In the genomic region with DNA sequence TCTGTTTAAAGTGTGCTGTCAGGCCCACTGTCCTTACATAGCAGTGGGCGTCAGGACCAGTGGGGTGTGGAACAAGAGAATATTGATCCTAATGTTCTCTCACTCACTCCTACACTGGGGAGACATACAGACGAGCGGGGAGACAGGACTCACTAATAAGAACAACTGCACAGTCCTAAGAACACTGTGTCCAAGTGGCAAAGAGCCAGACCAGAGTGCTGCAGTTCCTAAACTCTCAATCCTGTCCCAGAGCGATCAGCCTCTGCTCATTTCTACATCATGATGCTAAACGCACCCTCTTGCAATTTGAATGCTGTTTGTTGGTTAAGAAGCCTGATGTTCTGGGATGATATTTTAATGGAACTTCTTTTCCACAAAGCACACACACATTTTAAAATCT, we compare ENCODE assay signal across 29 mouse cellular contexts. TPM values are rescaled to one million over a fixed set of nuclear protein-coding genes. Genes with fewer than 3 reads are reported as not detected.
A peak's percentile ranks its signal among the peaks of the same experiment; 100 is the strongest.
DNase-seq lines count a peak whose midpoint lies in the region; ATAC-seq and TF ChIP-seq lines count a peak whose summit lies in the region.
"Had no signal": no experiment of that assay in that cellular context is flagged by ENCODE, and none has a peak within 500 bp of the region (broad histone marks: within the 10 kb centered on the region; RNA-seq: fewer than 3 reads in every experiment).

No protein-coding gene starts in this region.

- ATAC-seq in embryonic facial prominence, embryonic 12.5 days (ENCODE audit: insufficient number of reproducible peaks, insufficient read depth, low FRiP score, low TSS enrichment) = no peak
- no peak for ATAC-seq in liver, embryonic 11.5 days (replicated peaks; ENCODE audit: low FRiP score)
- ATAC-seq in lung, embryonic 16.5 days (ENCODE audit: low read depth) = peak; percentile 64
- ATAC-seq: activated CD4-positive, CD25-positive, alpha-beta regulatory T cell, adult 4 months; CD4-positive, CD25-positive, alpha-beta regulatory T cell, adult 4 months; forebrain, embryonic 16.5 days; Patski had no signal

- H3K9me3 ChIP-seq in embryonic facial prominence, embryonic 12.5 days = no peaks in the 10 kb centered on the region
- no peaks in the 10 kb centered on the region for H3K9me3 ChIP-seq in embryonic facial prominence, embryonic 10.5 days
- H3K9me3 ChIP-seq in liver, embryonic 11.5 days (ENCODE audit: control insufficient read depth, low read length) = no peaks in the 10 kb centered on the region
- H3K9me3 ChIP-seq in lung, embryonic 16.5 days (ENCODE audit: control insufficient read depth, low read length) = no peaks in the 10 kb centered on the region
- H3K9me3 ChIP-seq: embryonic facial prominence, embryonic 13.5 days; embryonic facial prominence, embryonic 15.5 days; forebrain, embryonic 10.5 days; forebrain, embryonic 12.5 days had no signal

- DNase-seq in embryonic facial prominence, embryonic 10.5 days (ENCODE audit: low spot score) = no peak
- peak; percentile 58 for DNase-seq in liver, adult 2 months (ENCODE audit: extremely low read depth, low read depth, low spot score)
- DNase-seq in liver, embryonic 11.5 days (ENCODE audit: low spot score) = no peak
- no peak for DNase-seq in lung, postnatal 36 days
- peak; percentile 18 for DNase-seq in brain, embryonic 14.5 days (ENCODE audit: low read depth)
- DNase-seq: adrenal gland, adult 8-10 months; adrenal gland, postnatal 14 days; B cell, adult 2 months; cerebellum, adult 11 months; cerebellum, adult 18-20 months; cerebellum, adult 8-10 months; cerebellum, adult 9-11 months; cerebellum, postnatal 14 days; cerebellum, postnatal 36 days had no signal

- H3K4me1 ChIP-seq in embryonic facial prominence, embryonic 12.5 days = 0 out of 2 replicates have a peak, but pooled peaks cover 9% of the 10 kb centered on the region
- H3K4me1 ChIP-seq in embryonic facial prominence, embryonic 10.5 days = peaks cover 15% of the 10 kb centered on the region
- no peaks in the 10 kb centered on the region; the same call in 1 of the 2 replicates for H3K4me1 ChIP-seq in liver, adult 2 months (ENCODE audit: control insufficient read depth, insufficient read depth, low read length)
- H3K4me1 ChIP-seq in liver, embryonic 11.5 days (replicated peaks; ENCODE audit: control insufficient read depth, insufficient read depth, low read length) = no peaks in the 10 kb centered on the region
- no peaks in the 10 kb centered on the region; the same call in none of the 2 replicates for H3K4me1 ChIP-seq in lung, embryonic 16.5 days (replicated peaks; ENCODE audit: control insufficient read depth, insufficient read depth, low read length)

- no peak for TF ChIP-seq CTCF in liver, adult 2 months (IDR thresholded peaks at IDR 0.05; ENCODE audit: low read depth, low read length)
- no peak for TF ChIP-seq CTCF in brain, embryonic 14.5 days (IDR thresholded peaks at IDR 0.05; ENCODE audit: borderline replicate concordance, extremely low read depth, insufficient read depth, insufficient read length)

- no peak for TF ChIP-seq POLR2A in liver, adult 2 months (IDR thresholded peaks at IDR 0.05; ENCODE audit: extremely low read depth, insufficient read depth, low read length)
- no peak for TF ChIP-seq POLR2A in brain, embryonic 14.5 days (IDR thresholded peaks at IDR 0.05; ENCODE audit: borderline replicate concordance, extremely low read depth, insufficient read depth, insufficient read length, poor library complexity, severe bottlenecking)

- no peak overlapping the region for H3K4me3 ChIP-seq in embryonic facial prominence, embryonic 12.5 days
- no peak overlapping the region for H3K4me3 ChIP-seq in embryonic facial prominence, embryonic 10.5 days
- H3K4me3 ChIP-seq in liver, adult 2 months (ENCODE audit: insufficient read depth, low read depth, low read length) = no peak overlapping the region
- H3K4me3 ChIP-seq in liver, embryonic 11.5 days (ENCODE audit: low read depth, low read length) = no peak overlapping the region
- no peak overlapping the region for H3K4me3 ChIP-seq in lung, embryonic 16.5 days (ENCODE audit: low read length)
- H3K4me3 ChIP-seq: erythroblast, embryonic 14.5 days; forebrain, embryonic 12.5 days had no signal

- H3K36me3 ChIP-seq in embryonic facial prominence, embryonic 12.5 days = no peaks in the 10 kb centered on the region
- no peaks in the 10 kb centered on the region for H3K36me3 ChIP-seq in embryonic facial prominence, embryonic 10.5 days (replicated peaks)
- H3K36me3 ChIP-seq in liver, adult 2 months (ENCODE audit: control insufficient read depth, insufficient read depth, low read length) = no peaks in the 10 kb centered on the region
- H3K36me3 ChIP-seq in liver, embryonic 11.5 days (ENCODE audit: control insufficient read depth, insufficient read depth, low read length) = no peaks in the 10 kb centered on the region
- H3K36me3 ChIP-seq in lung, embryonic 16.5 days (ENCODE audit: control insufficient read depth, insufficient read depth, low read length) = no peaks in the 10 kb centered on the region
- H3K36me3 ChIP-seq: embryonic facial prominence, embryonic 13.5 days; embryonic facial prominence, embryonic 15.5 days; forebrain, embryonic 10.5 days; forebrain, embryonic 12.5 days; G1E had no signal

- no peaks in the 10 kb centered on the region for H3K79me2 ChIP-seq in liver, adult 2 months (ENCODE audit: control insufficient read depth, insufficient read depth, low read length)

- H3K4me2 ChIP-seq in embryonic facial prominence, embryonic 12.5 days (replicated peaks) = peak overlapping the region; percentile 29; the same call in 1 of the 2 replicates
- H3K4me2 ChIP-seq in liver, embryonic 11.5 days = no peak overlapping the region
- no peak overlapping the region for H3K4me2 ChIP-seq in lung, embryonic 16.5 days (ENCODE audit: low read depth, low read length)

- no peak overlapping the region for H3K9ac ChIP-seq in embryonic facial prominence, embryonic 12.5 days
- no peak overlapping the region for H3K9ac ChIP-seq in liver, adult 2 months (ENCODE audit: low read depth, low read length)
- H3K9ac ChIP-seq in liver, embryonic 11.5 days (ENCODE audit: low read depth, low read length) = no peak overlapping the region
- no peak overlapping the region for H3K9ac ChIP-seq in lung, embryonic 16.5 days (ENCODE audit: low read length)
- H3K9ac ChIP-seq: embryonic facial prominence, embryonic 13.5 days; embryonic facial prominence, embryonic 15.5 days; forebrain, embryonic 12.5 days had no signal

- no peak overlapping the region for H3K27ac ChIP-seq in embryonic facial prominence, embryonic 12.5 days
- H3K27ac ChIP-seq in embryonic facial prominence, embryonic 10.5 days (replicated peaks) = no peak overlapping the region
- no peak overlapping the region for H3K27ac ChIP-seq in liver, adult 2 months (replicated peaks; ENCODE audit: insufficient read depth, low read depth, low read length)
- no peak overlapping the region for H3K27ac ChIP-seq in liver, embryonic 11.5 days (ENCODE audit: low read depth, low read length)
- no peak overlapping the region for H3K27ac ChIP-seq in lung, embryonic 16.5 days (ENCODE audit: low read length)
- H3K27ac ChIP-seq: embryonic facial prominence, embryonic 13.5 days; embryonic facial prominence, embryonic 15.5 days; forebrain, embryonic 10.5 days; forebrain, embryonic 12.5 days had no signal

- WGBS in embryonic facial prominence, embryonic 12.5 days = 77% methylated on average over 5 of the region's 5 CpGs
- 81% methylated on average over 5 of the region's 5 CpGs for WGBS in embryonic facial prominence, embryonic 10.5 days
- WGBS in liver, adult 2 months = 52% methylated on average over 5 of the region's 5 CpGs
- 77% methylated on average over 5 of the region's 5 CpGs for WGBS in liver, embryonic 11.5 days
- 63% methylated on average over 5 of the region's 5 CpGs for WGBS in lung, embryonic 16.5 days

- no peaks in the 10 kb centered on the region for H3K27me3 ChIP-seq in embryonic facial prominence, embryonic 12.5 days
- peaks cover 19% of the 10 kb centered on the region; the same call in 1 of the 2 replicates for H3K27me3 ChIP-seq in embryonic facial prominence, embryonic 10.5 days (replicated peaks; ENCODE audit: low read depth, poor library complexity, severe bottlenecking)
- no peaks in the 10 kb centered on the region for H3K27me3 ChIP-seq in liver, adult 2 months (ENCODE audit: control insufficient read depth, insufficient read depth, low read length)
- no peaks in the 10 kb centered on the region for H3K27me3 ChIP-seq in liver, embryonic 11.5 days (replicated peaks; ENCODE audit: control insufficient read depth, insufficient read depth, low read length)
- no peaks in the 10 kb centered on the region for H3K27me3 ChIP-seq in lung, embryonic 16.5 days (ENCODE audit: control insufficient read depth, insufficient read depth, low read depth, low read length)
- H3K27me3 ChIP-seq: CH12.LX; embryonic facial prominence, embryonic 13.5 days; embryonic facial prominence, embryonic 15.5 days; forebrain, embryonic 12.5 days; Patski had no signal

RNA-seq across cellular contexts. Expression of a gene that starts 54.9 kb away (rescaled TPM):
- polyA plus RNA-seq in embryonic facial prominence, embryonic 12.5 days (2016; fragmentation: Nextera tagmentation; extraction: Ambion mirVana) = 20.9 and 23.8 TPM in 2 replicates
- polyA plus RNA-seq in embryonic facial prominence, embryonic 10.5 days (2016; fragmentation: Nextera tagmentation; extraction: Ambion mirVana) = 2.4 and 8.1 TPM in 2 replicates
- total RNA-seq in liver, adult 2 months (2014; rRNA removed) = 0.07 TPM in 1 of 2 replicates, not detected in the other
- polyA plus RNA-seq in liver, adult 2 months (2012; rRNA removed) = 0.06 TPM in 1 of 2 replicates, not detected in the other
- 1.8 and 2.5 TPM in 2 replicates for polyA plus RNA-seq in liver, embryonic 11.5 days (2014; fragmentation: Nextera tagmentation; extraction: Ambion mirVana)
- polyA plus RNA-seq in lung, embryonic 16.5 days (2015; fragmentation: Nextera tagmentation; extraction: Ambion mirVana) = 22.0 and 22.7 TPM in 2 replicates
- polyA plus RNA-seq in brain, embryonic 14.5 days (2012; rRNA removed) = 6.2 and 9.3 TPM in 2 replicates
- total RNA-seq: adrenal gland, adult 18-20 months; CH12.LX; common myeloid progenitor, adult 5-6 weeks; G1E had no signal
- polyA plus RNA-seq: activated CD4-positive, CD25-positive, alpha-beta regulatory T cell, adult 4 months; CD4-positive, CD25-positive, alpha-beta regulatory T cell, adult 4 months; erythroblast, embryonic 14.5 days; G1E had no signal

Comparison
In these comparisons a context has a peak if more than half of its experiments do, and no peak if none do; other contexts are left out.
1. DNase-seq: peak in liver, adult 2 months (single experiment) and brain, embryonic 14.5 days (single experiment); none in embryonic facial prominence, embryonic 10.5 days (single experiment), liver, embryonic 11.5 days (single experiment) and lung, postnatal 36 days (single experiment).